Mouse (Mus musculus) right cerebral cortex, postnatal 25 days (tissue): ENCODE measurements around the gene Ttll5.

Source experiments
- DNase-seq: peaks from one replicate; pipeline ENCODE4 v3.0.0; 2022

Ttll5 gene

DNA sequence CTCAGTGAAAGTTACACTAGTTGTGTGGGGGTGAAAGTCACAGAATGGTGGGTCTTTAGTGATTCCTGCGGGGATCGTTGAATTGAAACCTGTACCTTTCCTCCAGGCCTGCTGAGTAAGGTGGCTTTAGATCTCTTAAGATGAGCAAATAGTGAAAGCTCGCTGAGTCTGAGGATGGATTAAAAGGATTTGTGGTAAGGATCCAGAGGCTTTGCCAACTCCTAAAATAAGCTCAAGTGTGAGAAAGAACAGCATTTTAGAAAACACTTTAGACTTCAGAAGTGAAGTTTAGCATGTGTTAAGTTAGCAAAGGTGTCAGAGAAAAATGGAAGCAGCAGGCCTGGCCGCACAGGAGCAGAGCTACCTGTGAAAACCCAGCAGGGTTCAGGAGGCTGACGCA is 192.9 kb downstream of the Ttll5 start:
- DNase-seq: no peak

DNA sequence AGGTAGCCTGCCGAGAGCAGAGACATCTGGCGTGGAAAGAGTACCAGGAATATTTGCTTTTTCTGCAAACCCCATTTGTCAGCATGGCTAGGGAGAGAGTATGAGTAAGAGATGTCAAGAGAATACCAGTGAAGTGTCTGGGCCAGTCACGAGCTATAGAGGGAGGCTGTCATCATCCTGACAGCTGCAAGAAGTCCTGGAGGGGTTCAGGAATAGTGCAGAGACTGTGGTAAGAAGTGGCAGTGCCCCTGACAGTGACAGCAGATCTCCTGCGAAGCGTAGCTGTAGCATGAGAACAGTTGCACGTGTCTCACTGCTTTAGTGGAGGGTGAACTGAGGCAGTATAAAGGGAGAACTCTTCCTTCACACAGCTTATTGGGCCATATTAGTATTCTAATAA is 197.1 kb downstream of the Ttll5 start:
- no peak for DNase-seq

- no peak for DNase-seq
Measured at GRCm38 (mm10) chr12:86022282-86022984, 198.0 kb downstream of the Ttll5 start.

DNA sequence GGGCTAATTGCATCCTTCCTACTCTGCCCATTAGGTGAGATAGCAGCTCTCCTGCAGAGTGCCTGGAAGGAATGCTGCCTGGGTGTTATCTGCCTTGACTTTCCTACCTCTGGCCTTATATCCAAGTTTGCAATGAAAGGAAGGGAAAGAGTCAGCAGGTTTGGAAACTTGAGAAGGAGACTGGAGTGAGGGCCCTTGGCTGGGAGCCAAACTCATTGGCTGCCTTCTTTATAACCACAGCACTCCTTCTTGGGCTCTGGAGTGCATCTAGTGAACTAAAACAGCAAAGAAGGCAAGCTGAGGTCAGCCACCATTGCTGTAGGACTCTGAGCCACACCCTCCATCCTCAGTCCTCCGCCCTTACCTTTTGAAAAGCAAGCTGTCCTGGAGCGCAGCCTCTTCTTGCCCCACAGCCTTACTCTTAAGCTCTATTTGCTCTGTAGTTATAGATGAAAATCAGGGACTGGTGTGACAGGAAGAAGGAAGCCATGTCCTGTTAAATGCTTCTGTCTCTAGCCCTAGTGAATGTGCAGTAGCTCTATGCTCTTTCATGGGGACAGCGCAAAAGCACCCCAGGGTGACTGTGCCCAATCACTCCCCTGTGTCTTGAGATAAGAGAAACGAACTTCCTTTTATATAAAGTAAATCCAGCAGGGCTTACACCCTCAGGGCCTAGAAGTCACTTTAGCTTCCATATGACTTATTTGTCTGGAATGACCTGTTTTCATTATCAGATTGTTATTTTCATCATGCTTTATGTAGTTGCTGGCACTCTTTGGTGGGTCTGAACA is 198.8 kb downstream of the Ttll5 start:
- DNase-seq: no peak

- no peak for DNase-seq
Measured at GRCm38 (mm10) chr12:86024426-86024825, 200.0 kb downstream of the Ttll5 start.

DNA sequence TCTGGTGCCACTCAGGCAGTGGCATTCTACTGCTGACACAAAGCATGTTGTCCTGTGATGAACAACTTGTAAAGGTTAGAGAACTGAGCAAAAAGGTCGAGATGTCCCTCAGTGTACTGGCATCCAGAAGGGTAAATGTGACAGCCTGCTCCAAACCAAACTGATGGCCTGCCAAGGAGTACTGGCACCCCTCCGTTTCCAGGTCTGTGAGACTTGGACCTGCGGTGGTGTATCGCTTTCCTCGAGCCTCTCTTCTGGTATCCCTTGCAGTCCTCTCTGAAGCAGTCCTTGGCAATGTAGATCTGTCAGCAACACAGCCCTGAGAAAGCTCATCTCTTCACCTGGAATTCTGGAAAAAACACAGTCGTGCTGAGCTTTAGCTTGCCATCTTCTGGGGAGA is 201.0 kb downstream of the Ttll5 start:
- DNase-seq: no peak

DNA sequence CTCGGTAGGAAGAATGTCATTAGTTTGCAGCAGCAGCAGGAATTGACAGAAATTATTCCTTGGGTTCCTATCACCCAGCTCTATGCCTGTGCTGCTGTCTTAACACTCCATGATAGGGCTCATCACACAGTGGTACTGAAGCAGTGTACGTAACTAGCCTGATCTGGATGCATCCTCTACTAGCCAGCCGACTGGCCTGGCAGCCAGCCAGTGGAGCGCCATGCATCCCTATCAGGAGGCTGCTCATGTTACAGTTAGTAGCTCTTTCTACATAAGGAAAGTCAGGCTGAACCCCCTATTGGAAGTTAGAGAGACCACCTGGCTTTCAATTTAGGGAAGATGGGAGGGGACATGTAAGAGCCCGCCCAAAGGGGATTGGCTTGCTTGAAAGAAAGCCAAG is 202.5 kb downstream of the Ttll5 start:
- DNase-seq: no peak

DNA sequence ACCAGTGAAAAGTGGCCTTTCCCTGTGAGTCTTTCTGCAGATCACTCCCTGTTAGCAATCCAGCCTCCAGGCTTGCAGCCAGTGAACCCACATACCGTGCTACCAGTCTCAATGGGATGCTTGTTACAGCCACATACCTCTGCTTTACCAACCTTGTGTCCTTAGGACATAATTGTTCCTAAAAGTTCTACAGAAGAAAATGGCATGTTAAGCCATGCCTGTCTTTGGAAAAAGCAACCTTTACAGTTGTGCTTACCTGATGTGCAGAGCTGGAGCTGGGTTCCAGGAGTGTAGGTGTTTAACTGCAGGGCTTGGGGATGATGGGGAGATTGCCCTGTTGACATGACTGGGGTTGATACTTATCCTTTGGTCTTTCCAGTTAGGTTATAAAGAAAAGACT is 203.3 kb downstream of the Ttll5 start:
- no peak for DNase-seq

GRCm38 (mm10) chr12:86030932-86031331 is 206.5 kb downstream of the Ttll5 start:
- DNase-seq: no peak

- DNase-seq: no peak
Measured at GRCm38 (mm10) chr12:86035586-86035985, 211.1 kb downstream of the Ttll5 start.

DNA sequence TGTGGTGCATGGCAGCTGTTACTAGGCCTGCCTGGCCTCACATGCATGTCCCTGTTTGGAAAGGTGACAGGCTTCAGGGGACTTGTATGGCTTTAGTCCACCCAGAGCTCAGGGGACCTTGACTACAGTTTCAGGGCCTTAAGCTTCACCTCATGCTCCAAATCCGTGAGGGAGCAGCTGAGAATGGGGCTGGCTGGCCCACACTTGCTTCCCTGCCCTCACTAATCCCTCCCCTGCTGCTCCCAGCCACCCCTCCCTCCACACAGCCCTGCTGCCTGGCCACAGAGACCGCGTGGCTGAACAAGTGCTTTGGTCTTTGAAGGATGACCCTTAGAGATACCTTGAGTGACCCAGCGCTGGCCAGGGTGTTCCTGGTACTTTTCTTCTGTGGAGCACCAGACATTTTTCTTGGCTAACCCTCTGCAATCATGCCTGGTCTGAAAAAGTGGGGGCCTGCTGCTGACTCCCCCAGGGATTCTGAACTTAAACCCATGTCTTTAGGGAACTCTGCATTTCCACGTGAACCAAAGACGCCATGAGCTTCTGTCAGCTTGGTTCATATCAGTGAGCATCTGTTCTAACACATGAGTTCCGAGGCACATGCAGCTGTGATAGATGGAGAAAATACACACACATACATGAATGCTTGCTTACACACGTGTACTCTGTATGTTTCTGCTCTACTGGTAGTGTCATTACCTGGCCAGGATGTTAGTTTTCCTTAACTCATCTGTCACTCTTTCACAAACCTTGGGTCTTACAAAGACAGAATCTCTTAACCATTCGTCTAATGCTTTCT is 212.1 kb downstream of the Ttll5 start:
- DNase-seq: no peak

GRCm38 (mm10) chr12:86037235-86037921 is 212.9 kb downstream of the Ttll5 start:
- DNase-seq: no peak

DNA sequence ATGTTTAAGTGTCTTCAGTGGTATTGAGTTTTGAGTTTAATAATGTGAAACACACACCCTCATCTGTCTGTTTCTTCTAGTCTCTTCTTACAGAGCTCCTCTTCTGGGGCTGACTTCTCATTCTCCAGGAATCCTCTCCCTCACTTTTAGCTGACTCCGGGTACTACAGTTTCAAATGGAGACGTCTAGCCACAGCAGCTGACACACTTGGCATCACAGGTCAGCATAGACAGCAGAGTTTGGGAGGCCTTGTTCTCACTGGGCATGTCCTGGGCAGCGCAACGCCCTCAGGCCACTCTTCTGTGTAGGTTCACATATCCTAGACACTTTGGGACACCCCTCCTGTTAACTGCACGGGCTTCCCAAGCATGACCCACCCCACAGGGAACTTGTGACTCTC is 214.6 kb downstream of the Ttll5 start:
- no peak for DNase-seq

GRCm38 (mm10) chr12:86039751-86040150 is 215.3 kb downstream of the Ttll5 start:
- no peak for DNase-seq

DNA sequence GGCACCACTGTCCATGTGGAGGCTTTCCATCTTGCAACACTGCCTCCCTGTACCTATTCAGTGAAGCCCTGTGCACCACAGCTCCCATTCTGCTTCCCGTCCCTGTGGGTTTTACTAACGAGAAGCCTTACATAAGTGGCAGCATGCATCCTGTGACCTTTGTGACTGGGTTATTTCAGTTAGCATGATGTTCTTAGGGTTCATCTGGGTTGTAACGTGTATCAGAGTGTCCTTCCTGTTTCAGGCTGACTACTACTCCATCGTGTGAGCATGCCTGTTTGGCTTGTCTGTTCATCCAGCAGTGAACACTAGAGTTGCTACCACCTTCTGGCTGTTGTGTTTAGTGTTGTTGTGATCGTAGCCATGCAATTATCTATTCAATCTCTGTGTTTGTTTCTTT is 221.7 kb downstream of the Ttll5 start:
- no peak for DNase-seq

DNA sequence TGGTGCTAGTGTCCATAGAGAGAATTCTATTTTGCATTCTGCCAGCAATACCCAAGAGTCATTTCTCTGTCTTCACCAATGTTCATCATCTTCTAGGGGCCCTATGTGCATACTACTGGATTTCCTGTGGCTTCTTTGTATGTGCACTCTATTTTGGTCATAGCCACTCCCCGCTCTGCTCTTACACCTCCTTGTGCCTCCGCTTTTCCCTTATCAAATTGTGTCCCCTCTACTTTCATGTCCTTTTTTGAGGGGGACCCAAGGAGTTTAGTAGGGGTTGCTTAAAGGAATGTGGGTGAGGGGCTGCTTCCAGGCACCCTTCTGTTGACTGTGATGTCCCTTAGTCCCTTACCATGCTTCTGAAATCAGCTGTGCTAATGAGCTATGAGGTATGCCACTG is 222.3 kb downstream of the Ttll5 start:
- no peak for DNase-seq

DNA sequence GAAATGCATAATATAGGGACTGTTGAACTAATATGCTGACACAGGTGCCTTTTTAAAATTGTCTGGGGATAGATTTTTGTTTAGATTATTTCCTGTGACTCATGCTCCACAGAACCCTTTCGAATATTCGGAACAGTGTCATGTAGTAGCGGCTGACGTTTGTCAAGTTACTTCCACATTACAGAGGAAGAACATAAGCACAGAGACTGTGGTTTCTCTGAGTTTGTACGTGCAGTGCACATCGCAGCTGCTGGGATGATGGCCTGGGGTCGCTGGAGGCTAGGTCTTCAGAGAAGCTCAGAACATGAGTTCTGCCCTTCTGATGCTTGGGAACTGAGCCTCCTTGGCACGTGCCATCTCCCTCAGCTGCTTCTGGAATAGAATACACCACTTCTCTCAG is 222.9 kb downstream of the Ttll5 start:
- DNase-seq: no peak

GRCm38 (mm10) chr12:86049813-86050212 is 225.4 kb downstream of the Ttll5 start:
- DNase-seq: no peak

DNA sequence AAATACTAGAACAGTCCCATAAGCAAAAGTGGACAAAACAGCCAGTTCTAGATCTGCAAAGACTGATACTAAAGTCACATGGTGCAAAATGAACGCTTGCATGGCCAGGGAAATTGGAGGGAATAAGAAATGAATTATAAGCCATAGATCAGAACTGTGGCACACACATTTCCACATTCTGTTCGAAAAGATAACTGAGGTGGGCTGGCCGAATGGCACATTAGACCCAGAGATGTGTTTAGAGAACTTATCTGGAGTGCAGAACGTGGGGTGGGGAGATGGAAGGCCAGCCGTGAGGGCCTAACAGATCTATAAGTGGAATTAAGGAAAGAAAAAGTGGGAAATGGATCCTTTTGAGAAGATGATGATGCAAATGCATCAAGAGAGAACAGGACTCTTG is 227.0 kb downstream of the Ttll5 start:
- no peak for DNase-seq

- DNase-seq: no peak
Measured at GRCm38 (mm10) chr12:86055306-86055705, 230.8 kb downstream of the Ttll5 start.

DNA sequence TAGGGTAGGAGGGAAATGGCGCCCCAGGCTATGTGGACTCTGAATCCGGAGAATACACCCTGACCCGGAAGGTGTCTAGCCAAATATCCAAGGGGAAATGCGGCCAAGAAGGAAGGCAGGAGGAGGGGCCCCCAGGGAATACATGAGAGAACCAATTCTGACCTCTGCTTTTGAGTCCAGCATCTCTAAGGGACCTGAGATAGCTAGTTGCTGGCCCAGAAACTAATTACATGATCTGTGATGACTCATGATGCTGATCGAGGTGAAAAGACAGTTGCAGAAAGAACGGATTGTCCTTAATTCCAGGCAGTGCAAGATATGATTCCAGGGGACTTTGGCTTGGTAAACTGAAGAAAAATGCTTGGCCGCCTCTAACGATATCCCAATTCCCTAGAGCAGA is 232.5 kb downstream of the Ttll5 start:
- DNase-seq: no peak

GRCm38 (mm10) chr12:86057516-86057915 is 233.1 kb downstream of the Ttll5 start:
- DNase-seq: no peak

DNA sequence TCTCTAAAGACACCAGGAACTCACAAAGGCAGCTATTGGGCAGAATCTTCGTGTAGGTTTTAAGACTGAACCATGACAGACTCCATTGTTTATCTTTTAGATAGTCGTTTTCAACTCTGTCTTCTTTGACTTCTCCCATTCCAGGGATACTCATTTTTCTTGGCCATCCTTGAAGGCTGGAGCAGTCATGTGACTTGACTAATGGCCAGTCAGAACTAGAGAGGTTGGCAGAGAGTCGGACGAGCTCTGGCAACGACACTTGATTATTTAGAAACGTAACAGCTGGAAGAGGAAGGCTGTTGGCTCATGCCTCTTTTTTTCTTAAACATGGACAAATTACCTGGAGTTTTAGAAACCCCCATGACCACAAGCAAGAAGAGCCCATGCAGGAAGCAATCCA is 234.9 kb downstream of the Ttll5 start:
- DNase-seq: no peak
